Mouse (Mus musculus) hindbrain, embryonic 15.5 days (tissue): Measurements from ENCODE around the gene Cfap44. TPM values are rescaled to one million over a fixed set of nuclear protein-coding genes. Genes with fewer than 3 reads are reported as not detected.

Experiments used
- ATAC-seq: fragments of 200-750 bp; cut with Nextera tagmentation; 2 replicates; pipeline ENCODE4 v1.8.0; 2017; ENCODE audit warnings: low read depth, moderate number of reproducible peaks, moderate TSS enrichment; ENCODE audit not compliant: low FRiP score
- H3K27ac ChIP-seq: fragments of 300-500 bp; sonication (generic); replicated peaks from 2 replicates; pipeline ENCODE4 v1.5.1; 2015; ENCODE audit warnings: mild to moderate bottlenecking, inconsistent platforms
- H3K27me3 ChIP-seq: fragments of 300-500 bp; sonication (generic); 2 replicates; pipeline ENCODE4 v1.6.1; 2015; ENCODE audit warnings: control low read depth, inconsistent platforms
- H3K36me3 ChIP-seq: fragments of 300-500 bp; sonication (generic); 2 replicates; pipeline ENCODE4 v1.6.1; 2015; ENCODE audit warnings: control low read depth, inconsistent platforms
- H3K4me1 ChIP-seq: fragments of 300-500 bp; sonication (generic); replicated peaks from 2 replicates; pipeline ENCODE4 v1.6.1; 2015; ENCODE audit warnings: control low read depth, inconsistent platforms
- H3K4me2 ChIP-seq: fragments of 300-500 bp; sonication (generic); 2 replicates; pipeline ENCODE4 v1.6.1; 2015; ENCODE audit warnings: moderate library complexity, mild to moderate bottlenecking, inconsistent platforms
- H3K4me3 ChIP-seq: fragments of 300-500 bp; sonication (generic); 2 replicates; pipeline ENCODE4 v1.5.1; 2015; ENCODE audit warnings: mild to moderate bottlenecking, inconsistent platforms
- H3K9ac ChIP-seq: fragments of 300-500 bp; sonication (generic); 2 replicates; pipeline ENCODE4 v1.6.1; 2015; ENCODE audit warnings: inconsistent platforms
- H3K9me3 ChIP-seq: fragments of 300-500 bp; sonication (generic); 2 replicates; pipeline ENCODE4 v1.6.1; 2016; ENCODE audit warnings: control low read depth, inconsistent platforms
- WGBS: fragments of 180-500 bp; shearing (Covaris S2); methylation state at CpG from one replicate; pipeline ENCODE4 v1.1.7; 2015; 5-methylcytosine and 5-hydroxymethylcytosine counted together
- polyA plus RNA-seq: library from polyadenylated mRNA; unstranded; fragments of >200 nt; fragmentation: Nextera tagmentation; extraction: Ambion mirVana; gene quantifications from 2 replicates; pipeline ENCODE4 v1.2.1, GENCODE M21; 2015

Gene Cfap44
- polyA plus RNA-seq, 1 experiment from 2014 or later, result 5.1 TPM

- H3K36me3 ChIP-seq, result no peaks in the 10 kb centered on the region
- H3K4me1 ChIP-seq, result peaks cover 39% of the 10 kb centered on the region
- H3K9me3 ChIP-seq, result no peaks in the 10 kb centered on the region
- ATAC-seq, result no peak
- H3K9ac ChIP-seq, result no peak overlapping the region
- peak overlapping the region; percentile 73; the same call in 1 of the 2 replicates for H3K27ac ChIP-seq
- no peaks in the 10 kb centered on the region for H3K27me3 ChIP-seq
- no peak overlapping the region for H3K4me3 ChIP-seq
- WGBS, result 73% methylated on average over 1 of the region's 1 CpGs
- H3K4me2 ChIP-seq, result no peak overlapping the region
Observed at GRCm38 (mm10) chr16:44526044-44526443, 131.4 kb downstream of the Cfap44 start.

- no peaks in the 10 kb centered on the region for H3K27me3 ChIP-seq
- no peak for ATAC-seq
- H3K9me3 ChIP-seq, result no peaks in the 10 kb centered on the region
- WGBS, result 5% methylated on average over 12 of the region's 12 CpGs
- H3K36me3 ChIP-seq, result no peaks in the 10 kb centered on the region
- peak overlapping the region; percentile 44 for H3K9ac ChIP-seq
- H3K4me1 ChIP-seq, result peaks cover 43% of the 10 kb centered on the region
- no peak overlapping the region for H3K4me3 ChIP-seq
- H3K4me2 ChIP-seq, result peak overlapping the region; percentile 44
- peak overlapping the region; percentile 73 for H3K27ac ChIP-seq
Observed at GRCm38 (mm10) chr16:44526689-44527088, 132.1 kb downstream of the Cfap44 start.

- H3K27me3 ChIP-seq, result no peaks in the 10 kb centered on the region
- H3K36me3 ChIP-seq, result no peaks in the 10 kb centered on the region
- H3K9me3 ChIP-seq, result no peaks in the 10 kb centered on the region
- H3K9ac ChIP-seq, result no peak overlapping the region
- peak overlapping the region; percentile 13; the same call in 1 of the 2 replicates for H3K4me2 ChIP-seq
- H3K4me1 ChIP-seq, result peaks cover 43% of the 10 kb centered on the region
- no peak overlapping the region for H3K4me3 ChIP-seq
- peak overlapping the region; percentile 73 for H3K27ac ChIP-seq
- ATAC-seq, result no peak
- 32% methylated on average over 11 of the region's 11 CpGs for WGBS
Observed at GRCm38 (mm10) chr16:44527218-44527905, 132.8 kb downstream of the Cfap44 start.

GRCm38 (mm10) chr16:44528955-44529354 lies 134.4 kb downstream of the Cfap44 start:
- peaks cover 58% of the 10 kb centered on the region for H3K4me1 ChIP-seq
- 85% methylated on average over 7 of the region's 7 CpGs for whole genome bisulfite sequencing
- no peak for ATAC-seq
- no peaks in the 10 kb centered on the region for H3K36me3 ChIP-seq
- 0 out of 2 replicates have a peak overlapping the region, but pooled peaks have one; percentile 83 for H3K27ac ChIP-seq
- H3K4me3 ChIP-seq, result no peak overlapping the region
- no peak overlapping the region for H3K4me2 ChIP-seq
- no peaks in the 10 kb centered on the region for H3K9me3 ChIP-seq
- no peaks in the 10 kb centered on the region for H3K27me3 ChIP-seq
- no peak overlapping the region for H3K9ac ChIP-seq

- H3K4me2 ChIP-seq, result peak overlapping the region; percentile 57; the same call in 1 of the 2 replicates
Observed at GRCm38 (mm10) chr16:44529691-44530090, 135.1 kb downstream of the Cfap44 start.

GRCm38 (mm10) chr16:44530191-44530590 lies 135.6 kb downstream of the Cfap44 start:
- Histone ChIP-seq H3K4me1 (peaks cover 58% of the 10 kb centered on the region), H3K27me3 (no peaks in the 10 kb centered on the region), H3K36me3 (no peaks in the 10 kb centered on the region), H3K9me3 (no peaks in the 10 kb centered on the region), H3K27ac (peak overlapping the region; percentile 83), H3K4me2 (peak overlapping the region; percentile 57), H3K4me3 (0 out of 2 replicates have a peak overlapping the region, but pooled peaks have one; percentile 33), H3K9ac (no peak overlapping the region)
- 4% methylated on average over 9 of the region's 9 CpGs for WGBS
- ATAC-seq, result no peak

More at GRCm38 (mm10) chr16:44529691-44530090, 135.1 kb downstream of the Cfap44 start:
- 20% methylated on average over 8 of the region's 8 CpGs for WGBS
- Histone ChIP-seq H3K4me1 (peaks cover 58% of the 10 kb centered on the region), H3K36me3 (no peaks in the 10 kb centered on the region), H3K9me3 (no peaks in the 10 kb centered on the region), H3K27me3 (no peaks in the 10 kb centered on the region), H3K27ac (peak overlapping the region; percentile 83), H3K4me3 (no peak overlapping the region), H3K9ac (no peak overlapping the region)
- ATAC-seq, result no peak

- Histone ChIP-seq H3K9ac (peak overlapping the region; percentile 42), H3K4me2 (peak overlapping the region; percentile 57), H3K4me1 (peaks cover 62% of the 10 kb centered on the region), H3K36me3 (no peaks in the 10 kb centered on the region), H3K9me3 (no peaks in the 10 kb centered on the region), H3K4me3 (peak overlapping the region; percentile 33), H3K27ac (peak overlapping the region; percentile 83), H3K27me3 (no peaks in the 10 kb centered on the region)
- 2% methylated on average over 7 of the region's 7 CpGs for WGBS
- peak; percentile 91 for ATAC-seq
Observed at GRCm38 (mm10) chr16:44530829-44531228, 136.2 kb downstream of the Cfap44 start.

- H3K4me3 ChIP-seq, result peak overlapping the region; percentile 33
- peaks cover 60% of the 10 kb centered on the region for H3K4me1 ChIP-seq
- peak; percentile 21 for ATAC-seq
- no peaks in the 10 kb centered on the region for H3K9me3 ChIP-seq
- H3K9ac ChIP-seq, result peak overlapping the region; percentile 42
- 7% methylated on average over 12 of the region's 12 CpGs for WGBS
- H3K27ac ChIP-seq, result peak overlapping the region; percentile 83
- no peaks in the 10 kb centered on the region for H3K27me3 ChIP-seq
- H3K36me3 ChIP-seq, result no peaks in the 10 kb centered on the region
- H3K4me2 ChIP-seq, result peak overlapping the region; percentile 57
Observed at GRCm38 (mm10) chr16:44531239-44531797, 136.7 kb downstream of the Cfap44 start.

Other genes with a start within 250 kb of the Cfap44 start
- gene Usf3, start 221.6 kb upstream of the Cfap44 start, polyA plus RNA-seq, result 2.4 and 3.0 TPM in 2 replicates
- 13.6 and 15.3 TPM in 2 replicates for gene Sidt1, start 61.6 kb upstream of the Cfap44 start, polyA plus RNA-seq
- 11.9 and 15.8 TPM in 2 replicates for gene Spice1, start 47.7 kb upstream of the Cfap44 start, polyA plus RNA-seq
- gene Boc, start 164.1 kb downstream of the Cfap44 start, polyA plus RNA-seq, result 15.8 and 19.4 TPM in 2 replicates